Mouse (Mus musculus): ENCODE data around the gene Hspa1b. TPM values are rescaled to one million over a fixed set of nuclear protein-coding genes. Genes with fewer than 3 reads are reported as not detected.
"Not testable (repeated sequence)": the region's sequence is repeated elsewhere in the genome, so short reads cannot be mapped to it uniquely, and the experiment has no call there.

Gene Hspa1b
- total RNA-seq, 4 experiments from 2014 or later: 6.9 to 13.1 (median 10.4) TPM

- DNase-seq (ENCODE audit: low spot score in 2 of 2): no peak
Measured at GRCm38 (mm10) chr17:34955884-34956283, 3.2 kb downstream of the Hspa1b start.

GRCm38 (mm10) chr17:34954831-34955230, 4.2 kb downstream of the Hspa1b start:
- no peak for DNase-seq (ENCODE audit: low spot score in 2 of 2)

- DNase-seq (ENCODE audit: low spot score in 2 of 2): no peak
Measured at GRCm38 (mm10) chr17:34953904-34954303, 5.1 kb downstream of the Hspa1b start.

- no peak for DNase-seq (ENCODE audit: low spot score in 2 of 2)
Measured at GRCm38 (mm10) chr17:34953258-34953657, 5.8 kb downstream of the Hspa1b start.

GRCm38 (mm10) chr17:34952378-34953040, 6.5 kb downstream of the Hspa1b start:
- peak in 1 of 2 experiments; percentile 70 for DNase-seq (ENCODE audit: low spot score in 2 of 2)

- peak in 1 of 2 experiments; percentile 63 for DNase-seq (ENCODE audit: low spot score in 2 of 2)
Measured at GRCm38 (mm10) chr17:34951636-34952377, 7.2 kb downstream of the Hspa1b start.

- DNase-seq (ENCODE audit: low spot score in 2 of 2): no peak
Measured at GRCm38 (mm10) chr17:34950514-34951455, 8.3 kb downstream of the Hspa1b start.

- no peak for DNase-seq (ENCODE audit: low spot score in 2 of 2)
Measured at GRCm38 (mm10) chr17:34949553-34949969, 9.5 kb downstream of the Hspa1b start.

- DNase-seq (ENCODE audit: low spot score in 2 of 2): not testable (repeated sequence)
Measured at GRCm38 (mm10) chr17:34948721-34949552, 10.1 kb downstream of the Hspa1b start.

- DNase-seq (ENCODE audit: low spot score in 2 of 2): no peak
Measured at GRCm38 (mm10) chr17:34947606-34948005, 11.4 kb downstream of the Hspa1b start.

GRCm38 (mm10) chr17:34946486-34947140, 12.4 kb downstream of the Hspa1b start:
- DNase-seq (ENCODE audit: low spot score in 2 of 2): no peak

GRCm38 (mm10) chr17:34944362-34944761, 14.7 kb downstream of the Hspa1b start:
- DNase-seq (ENCODE audit: low spot score in 2 of 2): no peak

- no peak for DNase-seq (ENCODE audit: low spot score in 2 of 2)
Measured at GRCm38 (mm10) chr17:34943128-34943815, 15.8 kb downstream of the Hspa1b start.

GRCm38 (mm10) chr17:34941344-34942041, 17.5 kb downstream of the Hspa1b start:
- DNase-seq (ENCODE audit: low spot score in 2 of 2): no peak

- DNase-seq (ENCODE audit: low spot score in 2 of 2): no peak
Measured at GRCm38 (mm10) chr17:34937960-34938505, 21.0 kb downstream of the Hspa1b start.

GRCm38 (mm10) chr17:34934830-34935229, 24.2 kb downstream of the Hspa1b start:
- DNase-seq (ENCODE audit: low spot score in 2 of 2): no peak

GRCm38 (mm10) chr17:34934031-34934430, 25.0 kb downstream of the Hspa1b start:
- DNase-seq (ENCODE audit: low spot score in 2 of 2): peak in 1 of 2 experiments; percentile 38

GRCm38 (mm10) chr17:34932287-34932686, 26.8 kb downstream of the Hspa1b start:
- DNase-seq (ENCODE audit: low spot score in 2 of 2): no peak

- DNase-seq (ENCODE audit: low spot score in 2 of 2): peak; percentile 44 to 46
Measured at GRCm38 (mm10) chr17:34931735-34932098, 27.3 kb downstream of the Hspa1b start.

All from left cerebral cortex, adult 8-10 months (tissue).